Mouse (Mus musculus) MEL (cell line): Measurements from ENCODE around the gene Gpm6b. TPM values are rescaled to one million over a fixed set of nuclear protein-coding genes. Genes with fewer than 3 reads are reported as not detected.

Source experiments
- DNase-seq: peaks from one replicate; pipeline ENCODE4 v3.0.0; 2011; ENCODE audit warnings: low read depth, low spot score
- H3K27ac ChIP-seq: 2 replicates; pipeline ENCODE4 v1.5.1; 2012; ENCODE audit warnings: low read depth, mild to moderate bottlenecking, control low read depth, low read length, moderate library complexity; ENCODE audit not compliant: control insufficient read depth
- H3K27me3 ChIP-seq, 2 experiments: fragments of 150-350 bp in 1 of 2; sonication (generic) in 1 of 2; 2 replicates each; pipeline ENCODE4 v1.6.1; 2012; ENCODE audit warnings: low read length in 2 of 2, mild to moderate bottlenecking in 2 of 2, improper control_type of control experiment in 1 of 2, moderate library complexity in 1 of 2; ENCODE audit not compliant: insufficient read depth in 2 of 2, control insufficient read depth in 1 of 2
- H3K36me3 ChIP-seq, 2 experiments: 2 replicates each; pipeline ENCODE4 v1.6.1; 2012 to 2014; ENCODE audit warnings: low read length in 2 of 2, improper control_type of control experiment in 1 of 2, inconsistent platforms in 1 of 2, mild to moderate bottlenecking in 1 of 2; ENCODE audit not compliant: insufficient read depth in 2 of 2, control insufficient read depth in 1 of 2
- H3K4me1 ChIP-seq, 2 experiments: fragments of 150-350 bp in 1 of 2; sonication (generic) in 1 of 2; 2 replicates each; pipeline ENCODE4 v1.6.1; 2012; ENCODE audit warnings: low read length in 2 of 2, improper control_type of control experiment in 1 of 2, mild to moderate bottlenecking in 1 of 2; ENCODE audit not compliant: insufficient read depth in 2 of 2, control insufficient read depth in 1 of 2
- H3K4me3 ChIP-seq, 2 experiments: fragments of 150-350 bp in 1 of 2; sonication (generic) in 1 of 2; 2 replicates each; pipeline ENCODE4 v1.5.1; 2012; ENCODE audit warnings: low read depth in 2 of 2, low read length in 2 of 2, mild to moderate bottlenecking in 2 of 2, moderate library complexity in 2 of 2, control low read depth in 1 of 2, improper control_type of control experiment in 1 of 2; ENCODE audit not compliant: control insufficient read depth in 1 of 2, insufficient read depth in 1 of 2
- H3K79me2 ChIP-seq: 2 replicates; pipeline ENCODE4 v1.6.1; 2012; ENCODE audit warnings: mild to moderate bottlenecking, low read length, moderate library complexity; ENCODE audit not compliant: control insufficient read depth, poor library complexity, insufficient read depth
- H3K9ac ChIP-seq: 2 replicates; pipeline ENCODE4 v1.6.1; 2012; ENCODE audit warnings: low read depth, mild to moderate bottlenecking, control low read depth, low read length, moderate library complexity; ENCODE audit not compliant: control insufficient read depth, poor library complexity, severe bottlenecking
- H3K9me3 ChIP-seq: fragments of 150-350 bp; sonication (generic); replicated peaks from 2 replicates; pipeline ENCODE4 v1.6.1; 2012; ENCODE audit warnings: mild to moderate bottlenecking, low read length, improper control_type of control experiment, moderate library complexity; ENCODE audit not compliant: insufficient read depth
- BHLHE40 ChIP-seq: IDR thresholded peaks from 2 replicates; pipeline ENCODE4 v1.6.1; 2012; ENCODE audit warnings: low read depth, mild to moderate bottlenecking, inconsistent platforms, low read length, improper control_type of control experiment, borderline replicate concordance
- CHD2 ChIP-seq: IDR thresholded peaks from 2 replicates; pipeline ENCODE4 v1.6.1; 2011; ENCODE audit warnings: low read length, improper control_type of control experiment
- CTCF ChIP-seq, 3 experiments: IDR thresholded peaks in 2 of 3; conservative IDR thresholded peaks in 1 of 3; 2 replicates each; pipeline ENCODE4 v1.5.1; 2011 to 2012; ENCODE audit warnings: low read length in 3 of 3, low read depth in 2 of 3, mild to moderate bottlenecking in 2 of 3, improper control_type of control experiment in 1 of 3, inconsistent platforms in 1 of 3, mixed read lengths in 1 of 3, moderate library complexity in 1 of 3; ENCODE audit not compliant: control insufficient read depth in 1 of 3, insufficient read depth in 1 of 3, poor library complexity in 1 of 3, severe bottlenecking in 1 of 3
- ETS1 ChIP-seq: IDR thresholded peaks from 2 replicates; pipeline ENCODE4 v1.6.1; 2012; ENCODE audit warnings: low read depth, mild to moderate bottlenecking, inconsistent platforms, low read length, improper control_type of control experiment, moderate library complexity
- GABPA ChIP-seq: IDR thresholded peaks from 2 replicates; pipeline ENCODE4 v1.6.1; 2012; ENCODE audit warnings: low read depth, mild to moderate bottlenecking, inconsistent platforms, low read length, improper control_type of control experiment, moderate library complexity
- GATA1 ChIP-seq: IDR thresholded peaks from 2 replicates; pipeline ENCODE4 v1.6.1; 2011; ENCODE audit warnings: low read depth, low read length, improper control_type of control experiment
- HCFC1 ChIP-seq: IDR thresholded peaks from 2 replicates; pipeline ENCODE4 v1.6.1; 2012; ENCODE audit warnings: low read depth, mild to moderate bottlenecking, inconsistent platforms, low read length, improper control_type of control experiment, moderate library complexity
- MAFK ChIP-seq: IDR thresholded peaks from 2 replicates; pipeline ENCODE4 v1.6.1; 2011; ENCODE audit warnings: low read depth, mild to moderate bottlenecking, low read length, improper control_type of control experiment, borderline replicate concordance
- MAX ChIP-seq: IDR thresholded peaks from 2 replicates; pipeline ENCODE4 v1.6.1; 2011; ENCODE audit warnings: low read length, improper control_type of control experiment
- MAZ ChIP-seq: IDR thresholded peaks from 2 replicates; pipeline ENCODE4 v1.6.1; 2012; ENCODE audit warnings: low read depth, mild to moderate bottlenecking, inconsistent platforms, low read length, improper control_type of control experiment
- MEF2A ChIP-seq: IDR thresholded peaks from 2 replicates; pipeline ENCODE4 v1.6.1; 2014; ENCODE audit warnings: low read depth, mild to moderate bottlenecking, inconsistent platforms, low read length, improper control_type of control experiment; ENCODE audit not compliant: poor library complexity, insufficient replicate concordance, severe bottlenecking; ENCODE audit errors: extremely low read depth
- MYB ChIP-seq: IDR thresholded peaks from 2 replicates; pipeline ENCODE4 v1.6.1; 2011; ENCODE audit warnings: mild to moderate bottlenecking, low read depth, low read length, improper control_type of control experiment
- MYC ChIP-seq: IDR thresholded peaks from 2 replicates; pipeline ENCODE4 v1.6.1; 2011; ENCODE audit warnings: low read depth, mild to moderate bottlenecking, low read length, improper control_type of control experiment, moderate library complexity
- NELFE ChIP-seq: IDR thresholded peaks from 2 replicates; pipeline ENCODE4 v1.6.1; 2011; ENCODE audit warnings: low read depth, low read length, improper control_type of control experiment
- NRF1 ChIP-seq: IDR thresholded peaks from 2 replicates; pipeline ENCODE4 v1.6.1; 2014; ENCODE audit warnings: low read depth, mild to moderate bottlenecking, inconsistent platforms, low read length, improper control_type of control experiment, moderate library complexity; ENCODE audit not compliant: poor library complexity, insufficient read depth, severe bottlenecking
- POLR2A ChIP-seq, 2 experiments: IDR thresholded peaks; 2 replicates each; pipeline ENCODE4 v1.6.1; 2011 to 2012; ENCODE audit warnings: low read length in 2 of 2, mild to moderate bottlenecking in 2 of 2, control low read depth in 1 of 2, improper control_type of control experiment in 1 of 2, low read depth in 1 of 2, moderate library complexity in 1 of 2; ENCODE audit not compliant: control insufficient read depth in 1 of 2, insufficient read depth in 1 of 2, poor library complexity in 1 of 2
- POLR2AphosphoS2 ChIP-seq: IDR thresholded peaks from 2 replicates; pipeline ENCODE4 v1.6.1; 2011; ENCODE audit warnings: low read length, improper control_type of control experiment
- POLR2AphosphoS5 ChIP-seq: IDR thresholded peaks from 2 replicates; pipeline ENCODE4 v1.6.1; 2012; ENCODE audit warnings: low read depth, borderline replicate concordance, mild to moderate bottlenecking, inconsistent platforms, low read length, moderate library complexity, mixed read lengths
- RAD21 ChIP-seq: IDR thresholded peaks from 2 replicates; pipeline ENCODE4 v1.6.1; 2011; ENCODE audit warnings: mild to moderate bottlenecking, low read depth, low read length, improper control_type of control experiment
- SIN3A ChIP-seq: IDR thresholded peaks from 2 replicates; pipeline ENCODE4 v1.6.1; 2012; ENCODE audit warnings: low read length, improper control_type of control experiment, inconsistent platforms
- USF1 ChIP-seq: IDR thresholded peaks from 2 replicates; pipeline ENCODE4 v1.6.1; 2014; ENCODE audit warnings: low read depth, mild to moderate bottlenecking, inconsistent platforms, low read length, improper control_type of control experiment, moderate library complexity
- USF2 ChIP-seq, 2 experiments: IDR thresholded peaks; 2 replicates each; pipeline ENCODE4 v1.6.1; 2011 to 2012; ENCODE audit warnings: improper control_type of control experiment in 2 of 2, low read length in 2 of 2, borderline replicate concordance in 1 of 2, inconsistent platforms in 1 of 2, low read depth in 1 of 2, mild to moderate bottlenecking in 1 of 2; ENCODE audit not compliant: insufficient read depth in 1 of 2
- ZKSCAN1 ChIP-seq: IDR thresholded peaks from 2 replicates; pipeline ENCODE4 v1.6.1; 2012; ENCODE audit warnings: low read depth, mild to moderate bottlenecking, inconsistent platforms, low read length, improper control_type of control experiment, moderate library complexity
- ZMIZ1 ChIP-seq: IDR thresholded peaks from 2 replicates; pipeline ENCODE4 v1.6.1; 2012; ENCODE audit warnings: low read depth, mild to moderate bottlenecking, inconsistent platforms, low read length, improper control_type of control experiment, moderate library complexity
- polyA plus RNA-seq, 2 experiments: library from polyadenylated mRNA; stranded (reverse) in 1 of 2; unstranded in 1 of 2; fragments of >175 nt in 1 of 2; fragments of >200 nt in 1 of 2; gene quantifications; 2 replicates each; pipeline versions ENCODE4 v1.2.1 to v1.2.4; 2012; ENCODE audit warnings: low replicate concordance in 2 of 2, low read depth in 1 of 2; ENCODE audit not compliant: insufficient read length in 2 of 2, insufficient read depth in 1 of 2, missing spikeins in 1 of 2
- total RNA-seq: library from RNA; depleted of rRNA; stranded (reverse); fragments of 300-350 nt; gene quantifications from 2 replicates; pipeline ENCODE4 v1.2.3, GENCODE M21; 2012

The Gpm6b gene
- total and polyA plus RNA-seq, 3 experiments, result 4.9 to 13.2 TPM; not detected in 1

- no peaks in the 10 kb centered on the region for H3K79me2 ChIP-seq
- TF ChIP-seq NELFE (no peak), BHLHE40 (no peak), POLR2AphosphoS2 (no peak), MAX (no peak), GATA1 (no peak), SIN3A (no peak), MYC (no peak), NRF1 (no peak), USF2 (IDR thresholded peaks at IDR 0.05; ENCODE audit: borderline replicate concordance in 1 of 2, insufficient read depth in 1 of 2, low read depth in 1 of 2, low read length in 2 of 2) (no peak)
- TF ChIP-seq, all 39 proteins: peak for 0
- no peaks in the 10 kb centered on the region for H3K4me1 ChIP-seq
- H3K9ac ChIP-seq, result no peak overlapping the region
- H3K27ac ChIP-seq, result no peak overlapping the region
- no peak overlapping the region for H3K4me3 ChIP-seq
- H3K27me3 ChIP-seq, result no peaks in the 10 kb centered on the region
- no peak for DNase-seq
- H3K36me3 ChIP-seq, result no peaks in the 10 kb centered on the region
- H3K9me3 ChIP-seq, result no peaks in the 10 kb centered on the region
These were observed 2.6 kb upstream of the Gpm6b start for GRCm38 (mm10) chrX:166236131-166236530.

GRCm38 (mm10) chrX:166239520-166239919, 809 bp downstream of the Gpm6b start:
- no peaks in the 10 kb centered on the region for H3K36me3 ChIP-seq
- no peak for TF ChIP-seq RAD21
- no peak for TF ChIP-seq NELFE
- TF ChIP-seq NRF1, result no peak
- TF ChIP-seq BHLHE40, result no peak
- no peak for TF ChIP-seq ETS1
- no peak for TF ChIP-seq POLR2AphosphoS2
- no peak for TF ChIP-seq MAFK
- no peak for TF ChIP-seq POLR2AphosphoS5
- TF ChIP-seq ZMIZ1, result no peak
- TF ChIP-seq USF1, result no peak
- H3K9ac ChIP-seq, result no peak overlapping the region
- no peak overlapping the region for H3K27ac ChIP-seq
- no peaks in the 10 kb centered on the region for H3K4me1 ChIP-seq
- no peaks in the 10 kb centered on the region for H3K27me3 ChIP-seq
- H3K4me3 ChIP-seq, result no peak overlapping the region
- no peak for DNase-seq
- H3K79me2 ChIP-seq, result no peaks in the 10 kb centered on the region
- H3K9me3 ChIP-seq, result no peaks in the 10 kb centered on the region

GRCm38 (mm10) chrX:166240751-166241150, 2.0 kb downstream of the Gpm6b start:
- no peaks in the 10 kb centered on the region for H3K4me1 ChIP-seq
- no peaks in the 10 kb centered on the region for H3K9me3 ChIP-seq
- no peak overlapping the region for H3K4me3 ChIP-seq
- no peaks in the 10 kb centered on the region for H3K36me3 ChIP-seq
- no peaks in the 10 kb centered on the region for H3K79me2 ChIP-seq
- H3K9ac ChIP-seq, result no peak overlapping the region
- H3K27me3 ChIP-seq, result no peaks in the 10 kb centered on the region
- no peak overlapping the region for H3K27ac ChIP-seq
- no peak for DNase-seq
- TF ChIP-seq BHLHE40 (no peak), POLR2AphosphoS5 (no peak), GABPA (no peak), POLR2AphosphoS2 (no peak), POLR2A (IDR thresholded peaks at IDR 0.05; ENCODE audit: control insufficient read depth in 1 of 2, insufficient read depth in 1 of 2, low read depth in 1 of 2, low read length in 2 of 2, poor library complexity in 1 of 2) (no peak), MAZ (no peak), CHD2 (no peak), NELFE (no peak), CTCF (IDR thresholded peaks at IDR 0.05 in 2 of 3, conservative IDR thresholded peaks at IDR 0.05 in 1 of 3; ENCODE audit: control insufficient read depth in 1 of 3, insufficient read depth in 1 of 3, low read depth in 2 of 3, low read length in 3 of 3, poor library complexity in 1 of 3, severe bottlenecking in 1 of 3) (no peak), MEF2A (no peak), ZKSCAN1 (no peak), NRF1 (no peak), HCFC1 (no peak), GATA1 (no peak), RAD21 (no peak), USF1 (no peak), ZMIZ1 (no peak), MYB (no peak)
